In the genomic region with DNA sequence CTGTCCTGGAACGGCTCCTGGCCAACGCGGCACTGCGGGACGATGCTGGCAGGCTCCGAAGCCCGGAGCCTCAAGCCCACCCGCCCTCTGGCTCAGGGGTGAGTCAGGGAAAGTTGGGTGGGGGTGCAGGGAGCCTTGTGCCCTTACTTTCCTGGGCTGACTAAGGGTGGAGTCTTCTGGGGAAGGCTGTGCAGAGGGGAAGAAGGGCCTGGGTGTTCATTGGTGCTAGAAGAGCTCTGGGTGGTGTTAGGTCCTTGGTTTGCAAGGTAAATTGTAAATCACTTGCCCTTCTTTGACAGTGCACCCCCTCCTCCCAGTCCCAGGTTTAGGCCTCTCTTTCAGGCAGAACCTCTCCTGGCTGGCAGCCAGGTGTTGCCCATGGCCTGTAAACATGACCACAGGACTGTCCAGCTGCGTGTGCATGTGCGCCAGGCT, we compare ENCODE assay signal across 9 mouse cellular contexts. TPM values are rescaled to one million over a fixed set of nuclear protein-coding genes. Genes with fewer than 3 reads are reported as not detected.
DNase-seq lines count a peak whose midpoint lies in the region; ATAC-seq lines count a peak whose summit lies in the region.
"Had no signal": no experiment of that assay in that cellular context is flagged by ENCODE, and none has a peak within 500 bp of the region (broad histone marks: within the 10 kb centered on the region; RNA-seq: fewer than 3 reads in every experiment).

No protein-coding gene starts in this region.

- no peaks in the 10 kb centered on the region for H3K9me3 ChIP-seq in heart, embryonic 15.5 days (replicated peaks)
- no peaks in the 10 kb centered on the region for H3K9me3 ChIP-seq in midbrain, embryonic 15.5 days

- peaks cover 17% of the 10 kb centered on the region for H3K4me1 ChIP-seq in heart, embryonic 15.5 days (replicated peaks)
- peaks cover 3% of the 10 kb centered on the region; the same call in 1 of the 2 replicates for H3K4me1 ChIP-seq in midbrain, embryonic 15.5 days

- H3K4me3 ChIP-seq in heart, embryonic 15.5 days, result peak overlapping the region; percentile 47
- no peak overlapping the region for H3K4me3 ChIP-seq in midbrain, embryonic 15.5 days

- peak; percentile 37 to 53 for DNase-seq in heart, adult 18-20 months
- no peak for DNase-seq in heart, adult 8-10 months (ENCODE audit: low spot score)
- DNase-seq in adrenal gland, postnatal 10 days, result peak; percentile 79
- peak; percentile 50 to 67 for DNase-seq in kidney, postnatal 4 days
- no peak for DNase-seq in thymus, postnatal 25 days
- DNase-seq in cerebellum, adult 11 months, result no peak

- H3K9ac ChIP-seq in heart, embryonic 15.5 days, result peak overlapping the region; percentile 51; the same call in 1 of the 2 replicates
- no peak overlapping the region for H3K9ac ChIP-seq in midbrain, embryonic 15.5 days

- H3K27me3 ChIP-seq in heart, embryonic 15.5 days, result no peaks in the 10 kb centered on the region
- H3K27me3 ChIP-seq in midbrain, embryonic 15.5 days (replicated peaks), result no peaks in the 10 kb centered on the region

- WGBS in heart, embryonic 15.5 days, result 22% methylated on average over 10 of the region's 10 CpGs
- WGBS in midbrain, embryonic 15.5 days, result 57% methylated on average over 10 of the region's 10 CpGs

- peak overlapping the region; percentile 78 for H3K4me2 ChIP-seq in heart, embryonic 15.5 days
- peak overlapping the region; percentile 22; the same call in 1 of the 2 replicates for H3K4me2 ChIP-seq in midbrain, embryonic 15.5 days

- H3K36me3 ChIP-seq in heart, embryonic 15.5 days, result peaks cover 42% of the 10 kb centered on the region
- peaks cover 34% of the 10 kb centered on the region for H3K36me3 ChIP-seq in midbrain, embryonic 15.5 days (replicated peaks)

- no peak overlapping the region for H3K27ac ChIP-seq in heart, embryonic 15.5 days
- no peak overlapping the region for H3K27ac ChIP-seq in midbrain, embryonic 15.5 days

- no peak; the same call in 1 of the 2 replicates for ATAC-seq in heart, embryonic 15.5 days (replicated peaks; ENCODE audit: insufficient number of reproducible peaks, insufficient read depth, low FRiP score, low read depth)
- ATAC-seq in midbrain, embryonic 15.5 days (replicated peaks), result peak; percentile 32; the same call in 1 of the 2 replicates

RNA-seq across cellular contexts. Expression of a gene that starts 13.3 kb away (rescaled TPM):
- 10 to 100 TPM; 48.1 to 51.2 TPM for total RNA-seq in heart, adult 18-20 months (2021)
- 10 to 100 TPM; 40.7 to 60.5 (median 54.9) TPM for total RNA-seq in heart, adult 8-10 months (2022)
- 100 to 1,000 TPM; 102 to 111 TPM for total RNA-seq in adrenal gland, postnatal 10 days (2021)
- polyA plus RNA-seq in heart, embryonic 15.5 days (2015; fragmentation: Nextera tagmentation; extraction: Ambion mirVana), result 23.9 and 31.7 TPM in 2 replicates
- 24.3 and 25.3 TPM in 2 replicates for polyA plus RNA-seq in midbrain, embryonic 15.5 days (2015; fragmentation: Nextera tagmentation; extraction: Ambion mirVana)

RNA-seq across cellular contexts. Expression of a gene that starts 23.9 kb away (rescaled TPM):
- under 1 TPM; 0.20 to 0.44 TPM for total RNA-seq in heart, adult 18-20 months (2021)
- total RNA-seq in heart, adult 8-10 months (2022), result under 1 TPM; 0.22 to 0.83 (median 0.62) TPM
- total RNA-seq in adrenal gland, postnatal 10 days (2021), result 1 to 10 TPM in 1 of 2 experiments, under 1 TPM in 1; 0.66 to 1.0 TPM
- 0.33 and 0.68 TPM in 2 replicates for polyA plus RNA-seq in heart, embryonic 15.5 days (2015; fragmentation: Nextera tagmentation; extraction: Ambion mirVana)
- 2.2 and 2.9 TPM in 2 replicates for polyA plus RNA-seq in midbrain, embryonic 15.5 days (2015; fragmentation: Nextera tagmentation; extraction: Ambion mirVana)
- total RNA-seq: hematopoietic stem cell, adult 5-6 weeks had no signal

RNA-seq across cellular contexts. Expression of a gene that starts 24.1 kb away (rescaled TPM):
- total RNA-seq in heart, adult 18-20 months (2021), result 10 to 100 TPM; 36.7 to 43.5 TPM
- total RNA-seq in heart, adult 8-10 months (2022), result 10 to 100 TPM; 35.3 to 42.5 (median 38.4) TPM
- total RNA-seq in adrenal gland, postnatal 10 days (2021), result 100 to 1,000 TPM; 111 to 125 TPM
- 104 and 141 TPM in 2 replicates for polyA plus RNA-seq in heart, embryonic 15.5 days (2015; fragmentation: Nextera tagmentation; extraction: Ambion mirVana)
- 180 and 191 TPM in 2 replicates for polyA plus RNA-seq in midbrain, embryonic 15.5 days (2015; fragmentation: Nextera tagmentation; extraction: Ambion mirVana)

Comparison
In these comparisons a context has a peak if more than half of its experiments do, and no peak if none do; other contexts are left out.
1. DNase-seq: peak in heart, adult 18-20 months (2 of 2), adrenal gland, postnatal 10 days (single experiment) and kidney, postnatal 4 days (2 of 2); none in heart, adult 8-10 months (single experiment), thymus, postnatal 25 days (single experiment) and cerebellum, adult 11 months (single experiment).